Mouse (Mus musculus): ENCODE measurements around the gene Pgghg.

- no peak for TF ChIP-seq FLI1 (IDR thresholded peaks at IDR 0.05; ENCODE audit: low read length)
- no peak for TF ChIP-seq GATA1 (IDR thresholded peaks at IDR 0.05; ENCODE audit: borderline replicate concordance, low read length)
Observed at GRCm38 (mm10) chr7:140944236-140944635, 3.0 kb downstream of the Pgghg start.
